Mouse (Mus musculus) intestine, embryonic 16.5 days (tissue): ENCODE results near the gene Gas6. TPM values are rescaled to one million over a fixed set of nuclear protein-coding genes. Genes with fewer than 3 reads are reported as not detected.

Experiments used
- ATAC-seq: fragments of 200-750 bp; cut with Nextera tagmentation; 2 replicates; pipeline ENCODE4 v1.8.0; 2017; ENCODE audit warnings: moderate TSS enrichment, moderate library complexity
- H3K27ac ChIP-seq: fragments of 300-500 bp; sonication (generic); 2 replicates; pipeline ENCODE4 v1.5.1; 2014; ENCODE audit warnings: mild to moderate bottlenecking, low read length
- H3K27me3 ChIP-seq: fragments of 300-500 bp; sonication (generic); replicated peaks from 2 replicates; pipeline ENCODE4 v1.6.1; 2014; ENCODE audit warnings: low read length, control low read depth, mixed read lengths; ENCODE audit not compliant: control insufficient read depth, insufficient read depth
- H3K36me3 ChIP-seq: fragments of 300-500 bp; sonication (generic); 2 replicates; pipeline ENCODE4 v1.6.1; 2014; ENCODE audit warnings: low read length, control low read depth; ENCODE audit not compliant: control insufficient read depth, insufficient read depth
- H3K4me1 ChIP-seq: fragments of 300-500 bp; sonication (generic); 2 replicates; pipeline ENCODE4 v1.6.1; 2014; ENCODE audit warnings: low read length, control low read depth, mixed read lengths; ENCODE audit not compliant: control insufficient read depth, insufficient read depth
- H3K4me2 ChIP-seq: fragments of 300-500 bp; sonication (generic); 2 replicates; pipeline ENCODE4 v1.6.1; 2014; ENCODE audit warnings: low read depth, low read length, control low read depth
- H3K4me3 ChIP-seq: fragments of 300-500 bp; sonication (generic); 2 replicates; pipeline ENCODE4 v1.5.1; 2014; ENCODE audit warnings: mild to moderate bottlenecking, low read length
- H3K9ac ChIP-seq: fragments of 300-500 bp; sonication (generic); 2 replicates; pipeline ENCODE4 v1.6.1; 2014; ENCODE audit warnings: low read depth, low read length
- H3K9me3 ChIP-seq: fragments of 300-500 bp; sonication (generic); 2 replicates; pipeline ENCODE4 v1.6.1; 2016; ENCODE audit warnings: low read length, control low read depth; ENCODE audit not compliant: control insufficient read depth
- WGBS: fragments of 180-500 bp; shearing (Covaris S2); extraction: QIAGEN DNeasy Blood & Tissue Kit; methylation state at CpG from one replicate; pipeline ENCODE4 v1.1.7; 2014; 5-methylcytosine and 5-hydroxymethylcytosine counted together
- polyA plus RNA-seq: library from polyadenylated mRNA; unstranded; fragments of >200 nt; fragmentation: Nextera tagmentation; extraction: Ambion mirVana; gene quantifications from 2 replicates; pipeline ENCODE4 v1.2.1, GENCODE M21; 2015

The Gas6 gene
- polyA plus RNA-seq, 1 experiment from 2014 or later, result 55.8 TPM

DNA sequence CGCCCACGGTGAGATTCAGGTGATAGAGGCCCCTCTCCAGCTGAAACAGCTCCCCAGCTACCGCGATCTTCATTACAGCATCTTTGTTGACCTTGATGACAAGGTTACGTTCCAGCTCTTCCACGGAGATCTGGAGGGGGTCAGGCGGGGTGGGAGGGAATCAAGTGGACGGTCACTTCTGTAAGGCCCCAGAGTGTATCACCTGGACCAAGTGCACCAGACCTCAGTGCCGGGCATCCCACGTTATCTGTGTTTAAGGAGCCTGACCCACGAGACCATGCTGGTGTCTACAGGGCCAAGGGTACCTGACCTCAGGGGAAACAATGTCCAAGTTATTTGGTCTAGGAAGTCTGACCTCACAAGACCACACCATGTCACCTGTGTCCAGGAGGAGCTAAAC lies 22.8 kb downstream of the Gas6 start:
- no peak overlapping the region for H3K27ac ChIP-seq
- whole genome bisulfite sequencing, result 87% methylated on average over 11 of the region's 11 CpGs

DNA sequence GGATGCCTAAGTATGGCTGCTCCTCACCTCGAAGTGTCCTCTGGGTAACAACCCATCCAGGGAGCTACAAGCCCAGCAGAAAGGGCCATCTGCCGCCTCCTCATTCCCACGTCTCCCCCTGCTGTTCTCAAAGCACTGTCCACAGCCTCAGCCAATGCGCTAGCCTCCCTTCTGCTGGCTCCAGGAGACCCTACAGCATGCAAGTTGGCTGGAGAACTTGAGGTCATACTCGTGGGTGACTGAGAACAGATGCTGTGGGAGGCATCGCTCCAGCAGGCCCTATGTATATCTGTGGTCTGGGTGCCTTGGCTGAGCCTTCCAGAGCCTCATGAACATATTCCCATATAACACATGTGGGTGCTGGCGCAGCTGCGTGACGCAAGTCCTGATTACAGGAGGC lies 25.6 kb downstream of the Gas6 start:
- ATAC-seq, result no peak
- H3K4me2 ChIP-seq, result no peak overlapping the region
- H3K4me3 ChIP-seq, result no peak overlapping the region
- H3K9ac ChIP-seq, result no peak overlapping the region
- H3K36me3 ChIP-seq, result peaks cover 3% of the 10 kb centered on the region
- H3K4me1 ChIP-seq, result no peaks in the 10 kb centered on the region
- H3K27ac ChIP-seq, result no peak overlapping the region
- WGBS, result 81% methylated on average over 9 of the region's 9 CpGs
- no peaks in the 10 kb centered on the region for H3K27me3 ChIP-seq
- no peaks in the 10 kb centered on the region for H3K9me3 ChIP-seq

More for the DNA sequence above, 22.8 kb downstream of the Gas6 start:
- H3K36me3 ChIP-seq, result peaks cover 3% of the 10 kb centered on the region; the same call in 1 of the 2 replicates
- no peak overlapping the region for H3K9ac ChIP-seq
- no peak overlapping the region for H3K4me2 ChIP-seq
- no peaks in the 10 kb centered on the region for H3K9me3 ChIP-seq
- no peak for ATAC-seq
- no peak overlapping the region for H3K4me3 ChIP-seq
- H3K4me1 ChIP-seq, result no peaks in the 10 kb centered on the region
- no peaks in the 10 kb centered on the region for H3K27me3 ChIP-seq

DNA sequence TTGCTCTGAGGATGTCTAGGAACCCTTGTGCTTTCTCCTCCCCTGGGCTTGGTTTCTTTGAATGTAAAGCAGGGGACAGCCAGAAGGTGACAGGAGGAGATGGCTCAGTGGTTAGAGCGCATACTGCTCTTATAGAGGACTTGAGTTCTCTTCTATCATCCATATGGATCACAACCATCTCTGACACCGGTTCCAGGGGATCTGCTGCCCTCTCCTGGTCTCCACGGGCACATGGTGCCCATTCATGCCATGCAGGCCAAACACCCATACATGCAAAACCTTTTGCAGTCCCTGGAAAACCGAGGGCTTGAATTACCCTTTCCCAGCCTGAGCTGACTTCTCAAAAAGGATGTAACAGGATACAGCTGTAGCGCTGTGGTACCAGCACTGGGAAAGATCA lies 27.3 kb downstream of the Gas6 start:
- no peak overlapping the region for H3K9ac ChIP-seq
- no peak overlapping the region for H3K4me2 ChIP-seq
- 65% methylated on average over 5 of the region's 5 CpGs for WGBS
- H3K36me3 ChIP-seq, result no peaks in the 10 kb centered on the region; the same call in 1 of the 2 replicates
- H3K27ac ChIP-seq, result no peak overlapping the region
- no peak overlapping the region for H3K4me3 ChIP-seq
- no peaks in the 10 kb centered on the region for H3K27me3 ChIP-seq
- H3K4me1 ChIP-seq, result no peaks in the 10 kb centered on the region
- no peaks in the 10 kb centered on the region for H3K9me3 ChIP-seq
- no peak for ATAC-seq

DNA sequence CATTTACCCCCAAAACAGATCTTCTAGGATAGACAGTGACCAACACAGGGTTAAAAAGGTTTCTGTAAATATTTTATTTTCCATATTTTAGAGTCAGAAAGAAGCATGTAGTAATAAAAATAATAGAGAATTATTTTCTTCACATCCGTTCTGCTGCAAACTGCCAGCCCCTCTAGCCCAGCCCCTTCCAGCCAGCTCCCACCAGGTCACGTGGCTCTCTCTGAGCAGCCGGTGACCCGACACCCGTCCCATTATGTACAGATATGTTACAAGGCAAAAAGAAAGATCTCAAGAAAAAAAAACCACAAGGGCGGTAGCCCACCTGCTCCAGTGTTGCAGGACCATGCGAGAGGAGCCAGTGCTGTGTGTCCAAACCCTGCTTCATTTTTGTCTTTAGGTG lies 29.0 kb downstream of the Gas6 start:
- ATAC-seq, result no peak
- Histone ChIP-seq H3K27me3 (no peaks in the 10 kb centered on the region), H3K27ac (no peak overlapping the region), H3K36me3 (no peaks in the 10 kb centered on the region; the same call in 1 of the 2 replicates), H3K9me3 (no peaks in the 10 kb centered on the region), H3K4me3 (no peak overlapping the region), H3K4me1 (no peaks in the 10 kb centered on the region), H3K4me2 (no peak overlapping the region), H3K9ac (no peak overlapping the region)
- WGBS, result 55% methylated on average over 7 of the region's 7 CpGs

DNA sequence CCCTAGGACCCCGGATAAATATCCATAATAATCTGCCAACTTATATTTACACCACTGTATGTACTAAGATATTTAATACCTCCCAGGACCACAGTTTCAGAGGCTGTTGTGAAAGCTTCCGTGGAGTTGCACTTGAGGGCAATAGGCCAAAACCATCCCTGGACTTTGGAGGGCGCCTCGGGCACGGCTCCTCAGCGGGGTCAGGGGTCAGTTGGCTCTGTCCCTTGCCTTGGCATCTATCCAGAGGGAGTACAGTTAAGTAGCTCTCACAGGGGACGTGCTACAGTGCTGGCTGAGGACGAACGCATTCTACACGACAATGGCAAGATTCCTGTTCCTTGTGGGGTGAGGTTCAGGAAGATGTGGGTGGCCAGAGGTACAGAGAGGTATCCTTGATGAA lies 31.9 kb downstream of the Gas6 start:
- 69% methylated on average over 10 of the region's 10 CpGs for whole genome bisulfite sequencing
- Histone ChIP-seq H3K27me3 (no peaks in the 10 kb centered on the region), H3K9ac (no peak overlapping the region), H3K4me3 (no peak overlapping the region), H3K27ac (no peak overlapping the region), H3K4me1 (no peaks in the 10 kb centered on the region), H3K36me3 (no peaks in the 10 kb centered on the region; the same call in 1 of the 2 replicates), H3K9me3 (no peaks in the 10 kb centered on the region), H3K4me2 (no peak overlapping the region)
- ATAC-seq, result 0 out of 2 replicates have a peak, but pooled peaks have one; percentile 26

DNA sequence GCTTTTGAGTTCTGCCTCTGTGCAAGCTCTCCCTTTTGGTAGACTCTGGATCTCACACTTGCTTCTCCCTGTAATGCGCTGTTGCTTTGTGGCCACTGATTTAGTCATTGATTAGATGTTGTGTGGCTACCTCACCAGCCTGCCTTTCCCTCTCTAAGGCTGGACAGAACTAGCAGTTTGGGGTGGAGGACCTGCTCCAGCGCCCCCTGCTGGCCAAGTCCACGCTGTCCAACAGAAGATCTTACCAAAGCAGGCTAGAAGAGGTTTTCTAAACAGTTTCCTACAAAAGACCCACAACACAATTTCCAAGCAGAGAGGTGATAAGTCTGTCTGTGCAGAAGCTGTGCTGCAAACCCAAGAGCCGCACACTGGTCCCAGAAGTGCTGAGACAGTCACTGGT lies 32.4 kb downstream of the Gas6 start:
- Histone ChIP-seq H3K9ac (no peak overlapping the region), H3K27ac (no peak overlapping the region), H3K36me3 (no peaks in the 10 kb centered on the region; the same call in 1 of the 2 replicates), H3K9me3 (no peaks in the 10 kb centered on the region), H3K4me1 (no peaks in the 10 kb centered on the region), H3K4me3 (no peak overlapping the region), H3K27me3 (no peaks in the 10 kb centered on the region), H3K4me2 (no peak overlapping the region)
- 41% methylated on average over 4 of the region's 4 CpGs for whole genome bisulfite sequencing
- peak; percentile 56 for ATAC-seq

DNA sequence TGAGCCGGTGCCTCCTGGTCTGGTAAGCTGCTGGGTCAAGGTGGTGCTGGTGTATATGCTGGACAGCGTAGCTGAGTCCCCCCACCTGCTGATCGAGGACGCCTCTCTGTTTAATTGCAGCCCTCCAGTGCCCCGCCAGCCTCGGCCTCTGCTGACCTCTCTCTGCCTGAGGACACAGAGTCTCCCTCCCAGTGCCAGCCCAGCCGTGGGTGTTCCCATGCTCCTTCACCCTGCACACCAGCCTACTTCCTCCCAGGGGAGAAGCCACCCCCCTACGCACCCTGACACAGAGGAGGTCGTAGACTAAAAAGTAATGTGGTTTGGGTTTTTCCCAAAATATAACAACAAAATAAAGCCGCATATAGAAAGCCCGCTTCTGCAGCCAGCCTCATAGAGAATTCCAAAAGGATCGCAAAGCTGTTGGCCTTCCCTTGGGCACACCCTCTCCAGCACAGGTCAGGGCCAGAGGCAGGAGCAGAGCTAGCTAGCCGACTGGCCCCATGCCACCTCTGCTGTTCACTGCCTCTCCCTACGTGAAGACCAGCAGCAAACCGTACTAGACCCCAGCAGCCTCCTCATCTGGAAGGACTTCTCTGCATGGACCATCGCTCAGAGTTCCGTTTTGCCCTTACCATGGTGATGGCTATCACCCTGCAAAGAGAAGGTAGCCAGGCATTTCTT lies 33.1 kb downstream of the Gas6 start:
- no peaks in the 10 kb centered on the region for H3K4me1 ChIP-seq
- no peaks in the 10 kb centered on the region; the same call in 1 of the 2 replicates for H3K36me3 ChIP-seq
- no peak overlapping the region for H3K4me3 ChIP-seq
- no peak overlapping the region for H3K27ac ChIP-seq
- ATAC-seq, result no peak
- no peaks in the 10 kb centered on the region for H3K27me3 ChIP-seq
- no peak overlapping the region for H3K4me2 ChIP-seq
- no peaks in the 10 kb centered on the region for H3K9me3 ChIP-seq
- H3K9ac ChIP-seq, result no peak overlapping the region
- 73% methylated on average over 17 of the region's 17 CpGs for WGBS

DNA sequence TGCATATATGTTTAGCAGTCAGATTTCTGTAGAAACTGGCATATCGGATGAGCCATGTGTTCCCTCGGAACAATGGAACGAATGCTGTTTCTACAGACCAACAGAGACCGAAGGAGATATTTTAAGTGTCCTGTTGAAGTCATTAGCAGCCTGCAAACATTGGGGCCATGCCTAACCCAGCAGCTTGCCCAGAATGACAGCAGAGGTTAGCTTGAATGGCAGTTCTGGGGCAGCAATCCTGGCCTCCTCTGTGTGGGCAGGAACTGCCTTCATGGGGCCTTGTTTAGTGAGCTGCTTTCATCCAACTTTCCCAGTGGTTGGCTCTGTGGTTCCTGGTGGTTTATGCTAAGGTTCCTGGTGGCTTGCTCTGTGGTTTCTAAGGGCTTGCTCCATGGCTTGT lies 34.9 kb downstream of the Gas6 start:
- Histone ChIP-seq H3K4me3 (no peak overlapping the region), H3K27ac (no peak overlapping the region), H3K9ac (no peak overlapping the region), H3K9me3 (no peaks in the 10 kb centered on the region), H3K4me1 (no peaks in the 10 kb centered on the region), H3K36me3 (no peaks in the 10 kb centered on the region), H3K4me2 (no peak overlapping the region), H3K27me3 (no peaks in the 10 kb centered on the region)
- no peak for ATAC-seq
- WGBS, result 90% methylated on average over 4 of the region's 4 CpGs

DNA sequence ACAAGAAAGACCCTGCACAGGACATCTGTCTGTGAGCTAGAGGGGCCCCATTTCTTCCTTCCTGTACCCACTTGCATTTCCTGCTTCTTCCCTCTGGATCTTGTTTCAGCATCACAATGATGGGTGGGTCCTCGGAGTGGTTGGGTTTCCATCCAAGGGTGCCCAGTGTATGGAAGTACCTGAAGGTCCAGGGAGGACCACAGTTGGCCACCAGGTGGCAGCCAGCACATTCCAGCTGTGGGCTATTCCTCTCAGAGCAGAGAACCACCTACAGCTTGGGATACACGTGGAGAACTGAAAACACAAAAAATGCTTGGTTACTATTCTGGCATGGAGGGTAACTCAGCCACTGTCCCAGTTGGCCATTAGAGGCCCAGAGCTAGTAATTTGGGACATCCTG lies 39.0 kb downstream of the Gas6 start:
- Histone ChIP-seq H3K9ac (no peak overlapping the region), H3K4me2 (no peak overlapping the region), H3K4me3 (no peak overlapping the region), H3K4me1 (no peaks in the 10 kb centered on the region), H3K27me3 (no peaks in the 10 kb centered on the region), H3K9me3 (no peaks in the 10 kb centered on the region), H3K36me3 (no peaks in the 10 kb centered on the region), H3K27ac (no peak overlapping the region)
- 27% methylated on average over 2 of the region's 2 CpGs for WGBS
- peak; percentile 60; the same call in 1 of the 2 replicates for ATAC-seq
